Mouse (Mus musculus) embryonic facial prominence, embryonic 12.5 days (tissue): ENCODE measurements around the gene Abcg4. TPM values are rescaled to one million over a fixed set of nuclear protein-coding genes. Genes with fewer than 3 reads are reported as not detected.

Experiments
- ATAC-seq: fragments of 200-750 bp; cut with Nextera tagmentation; 2 replicates; pipeline ENCODE4 v1.8.0; 2017; ENCODE audit not compliant: insufficient number of reproducible peaks, insufficient read depth, low FRiP score, low TSS enrichment
- H3K27ac ChIP-seq: fragments of 300-500 bp; sonication (generic); 2 replicates; pipeline ENCODE4 v1.5.1; 2016; ENCODE audit warnings: mild to moderate bottlenecking
- H3K27me3 ChIP-seq: fragments of 300-500 bp; sonication (generic); 2 replicates; pipeline ENCODE4 v1.6.1; 2016; ENCODE audit warnings: mild to moderate bottlenecking, moderate library complexity
- H3K36me3 ChIP-seq: fragments of 300-500 bp; sonication (generic); 2 replicates; pipeline ENCODE4 v1.6.1; 2016; ENCODE audit warnings: mild to moderate bottlenecking
- H3K4me1 ChIP-seq: fragments of 300-500 bp; sonication (generic); 2 replicates; pipeline ENCODE4 v1.6.1; 2016
- H3K4me2 ChIP-seq: fragments of 300-500 bp; sonication (generic); replicated peaks from 2 replicates; pipeline ENCODE4 v1.6.1; 2016; ENCODE audit warnings: mild to moderate bottlenecking, moderate library complexity
- H3K4me3 ChIP-seq: fragments of 300-500 bp; sonication (generic); 2 replicates; pipeline ENCODE4 v1.5.1; 2016; ENCODE audit warnings: mild to moderate bottlenecking
- H3K9ac ChIP-seq: fragments of 300-500 bp; sonication (generic); 2 replicates; pipeline ENCODE4 v1.6.1; 2016; ENCODE audit warnings: mild to moderate bottlenecking, moderate library complexity
- H3K9me3 ChIP-seq: fragments of 300-500 bp; sonication (generic); 2 replicates; pipeline ENCODE4 v1.6.1; 2016; ENCODE audit warnings: mild to moderate bottlenecking, moderate library complexity
- WGBS: fragments of 180-500 bp; shearing (Covaris S2); methylation state at CpG from one replicate; pipeline ENCODE4 v1.1.7; 2016; 5-methylcytosine and 5-hydroxymethylcytosine counted together
- microRNA-seq: library from miRNA; unstranded; fragments of <30 nt; microRNA quantifications from one replicate; pipeline ENCODE4, GENCODE M21; 2017
- polyA plus RNA-seq: library from polyadenylated mRNA; unstranded; fragments of >200 nt; fragmentation: Nextera tagmentation; extraction: Ambion mirVana; gene quantifications from 2 replicates; pipeline ENCODE4 v1.2.1, GENCODE M21; 2016

The Abcg4 gene
- polyA plus RNA-seq, 1 experiment from 2014 or later: 5.9 TPM

- Histone ChIP-seq H3K9me3 (no peaks in the 10 kb centered on the region), H3K27ac (peak within 1 kb of the TSS; percentile 96), H3K36me3 (no peaks in the 10 kb centered on the region), H3K9ac (peak within 1 kb of the TSS; percentile 78), H3K4me1 (peaks cover 11% of the 10 kb centered on the region), H3K4me2 (peak within 1 kb of the TSS; percentile 60), H3K27me3 (no peaks in the 10 kb centered on the region), H3K4me3 (peak within 1 kb of the TSS; percentile 78)
- WGBS: 0% methylated on average over 39 of the region's 76 CpGs
- ATAC-seq: peak; percentile 90
These were observed 54.5 kb downstream of the Abcg4 start, which contains the start of gene Cbl for GRCm38 (mm10) chr9:44233802-44234478. Cbl (minus strand) TSS chr9:44234049.

DNA sequence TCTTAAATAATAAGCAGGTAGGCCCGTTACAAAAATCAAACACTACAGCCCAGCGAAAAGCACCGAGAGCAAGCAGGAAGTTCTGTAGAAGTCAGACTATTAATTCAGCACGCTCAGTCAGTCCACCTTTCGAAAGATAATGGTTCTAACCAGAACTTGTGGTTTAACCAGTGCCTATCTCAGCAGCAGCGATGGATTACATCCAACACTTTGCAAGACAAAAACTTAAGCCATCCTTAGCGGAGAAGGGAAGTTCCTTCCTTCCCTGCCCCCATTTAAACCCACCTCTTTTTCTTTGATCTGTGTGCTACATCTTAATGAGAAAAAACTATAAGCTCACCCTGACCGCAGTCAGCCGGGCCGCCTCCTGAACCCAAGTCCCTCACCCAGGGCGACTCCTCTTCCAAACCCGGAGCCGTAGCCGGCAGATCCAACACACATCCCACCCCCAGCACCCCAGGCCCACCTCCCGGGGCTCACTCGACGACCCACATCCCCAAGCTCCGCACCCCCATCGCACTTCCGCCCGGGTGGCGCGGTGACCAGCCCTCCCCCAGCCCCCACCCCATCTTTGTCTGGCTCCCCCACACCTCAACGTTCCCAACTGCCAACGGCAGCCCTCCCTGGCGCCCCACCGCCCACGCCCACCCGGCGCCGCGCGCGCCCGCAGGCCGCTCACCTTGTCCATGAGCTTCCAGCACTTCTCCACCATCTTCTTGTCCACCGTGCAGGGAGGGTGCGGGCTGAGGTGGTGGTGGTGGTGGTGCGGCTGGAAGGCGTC is 55.2 kb downstream of the Abcg4 start:
- peak overlapping the region; percentile 78 for H3K4me3 ChIP-seq
- peak overlapping the region; percentile 78 for H3K9ac ChIP-seq
- peak; percentile 80 for ATAC-seq
- H3K27me3 ChIP-seq: no peaks in the 10 kb centered on the region
- WGBS: under 1% methylated on average over 38 of the region's 40 CpGs
- no peaks in the 10 kb centered on the region for H3K9me3 ChIP-seq
- H3K27ac ChIP-seq: peak overlapping the region; percentile 96
- peak overlapping the region; percentile 60 for H3K4me2 ChIP-seq
- no peaks in the 10 kb centered on the region for H3K36me3 ChIP-seq
- peaks cover 11% of the 10 kb centered on the region for H3K4me1 ChIP-seq

DNA sequence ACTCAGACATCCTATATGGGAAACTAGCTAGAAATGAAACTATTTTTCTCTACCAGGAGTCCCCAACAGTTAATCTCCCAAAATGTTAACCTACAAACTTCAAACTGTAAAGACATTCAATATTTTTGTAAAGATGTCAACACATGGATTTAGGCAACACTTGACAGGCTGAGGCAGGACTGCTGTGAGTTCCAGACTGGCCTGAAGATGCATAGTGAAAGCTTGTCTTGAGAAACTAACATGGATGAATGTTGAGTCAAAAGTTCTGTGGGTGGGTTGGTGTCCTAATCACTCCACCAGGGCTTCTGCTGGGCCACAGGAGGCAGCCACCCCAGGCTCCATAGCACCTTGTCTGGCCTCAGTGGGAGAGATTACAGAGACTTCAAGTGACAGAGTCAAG is 56.8 kb downstream of the Abcg4 start:
- Histone ChIP-seq H3K27me3 (no peaks in the 10 kb centered on the region), H3K4me3 (no peak overlapping the region), H3K9ac (no peak overlapping the region), H3K27ac (no peak overlapping the region), H3K9me3 (no peaks in the 10 kb centered on the region), H3K36me3 (peaks cover 7% of the 10 kb centered on the region; the same call in 1 of the 2 replicates), H3K4me1 (peaks cover 11% of the 10 kb centered on the region), H3K4me2 (peak overlapping the region; percentile 60)
- ATAC-seq: no peak

DNA sequence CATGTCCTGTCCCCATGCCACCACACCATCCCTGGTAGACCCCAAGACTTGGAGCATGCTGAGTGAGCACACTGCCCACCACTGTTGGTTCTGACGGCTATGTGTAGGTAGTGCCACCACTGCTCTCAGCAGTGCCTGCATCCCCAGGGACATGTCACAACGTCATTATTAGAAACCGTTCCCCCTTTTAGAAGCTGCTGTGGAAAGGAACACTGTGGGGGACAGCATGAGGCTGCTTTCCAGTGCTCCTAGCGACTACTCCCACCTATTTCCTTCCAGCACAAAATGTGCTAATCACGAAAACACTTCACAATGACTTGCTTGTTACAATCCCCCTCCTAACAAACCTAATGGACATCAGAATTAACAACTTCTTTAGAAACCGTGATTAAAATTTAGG is 62.4 kb downstream of the Abcg4 start:
- WGBS: 77% methylated on average over 6 of the region's 6 CpGs

More for the DNA sequence above, 62.4 kb downstream of the Abcg4 start:
- Histone ChIP-seq H3K36me3 (peaks cover 7% of the 10 kb centered on the region; the same call in 1 of the 2 replicates), H3K9me3 (no peaks in the 10 kb centered on the region), H3K27me3 (no peaks in the 10 kb centered on the region), H3K27ac (no peak overlapping the region), H3K9ac (no peak overlapping the region), H3K4me2 (no peak overlapping the region), H3K4me3 (no peak overlapping the region), H3K4me1 (no peaks in the 10 kb centered on the region)
- no peak for ATAC-seq

Small RNA genes lying within 50 kb of the gene (microRNA-seq; reads per million reads assigned to microRNA genes)
- not detected for gene Gm44335

Other genes starting within 250 kb of the Abcg4 start
- gene Thy1, start 245.2 kb downstream of the Abcg4 start, polyA plus RNA-seq: 1.6 and 2.8 TPM in 2 replicates
- 8.8 and 10.4 TPM in 2 replicates for gene Usp2, start 221.6 kb downstream of the Abcg4 start, polyA plus RNA-seq
- gene Mfrp, start 186.9 kb downstream of the Abcg4 start, polyA plus RNA-seq: 0.13 and 0.20 TPM in 2 replicates
- 0.78 and 1.3 TPM in 2 replicates for gene C1qtnf5, start 181.4 kb downstream of the Abcg4 start, polyA plus RNA-seq
- gene Gm49380, start 175.1 kb downstream of the Abcg4 start, polyA plus RNA-seq: 0.19 and 0.33 TPM in 2 replicates
- gene Rnf26, start 175.1 kb downstream of the Abcg4 start, polyA plus RNA-seq: 86.7 and 88.8 TPM in 2 replicates
- gene Mcam, start 154.1 kb downstream of the Abcg4 start, polyA plus RNA-seq: 22.3 and 24.2 TPM in 2 replicates
- gene Cbl, start 54.6 kb downstream of the Abcg4 start, polyA plus RNA-seq: 19.6 and 20.3 TPM in 2 replicates
- not detected in 2 replicates for gene Ccdc153, start 47.9 kb downstream of the Abcg4 start, polyA plus RNA-seq
- gene Pdzd3, start 37.1 kb downstream of the Abcg4 start, polyA plus RNA-seq: 0.12 TPM in 1 of 2 replicates, not detected in the other
- 6.2 and 7.1 TPM in 2 replicates for gene Nlrx1, start 20.0 kb downstream of the Abcg4 start, polyA plus RNA-seq
- gene Hinfp, start 17.1 kb upstream of the Abcg4 start, polyA plus RNA-seq: 26.5 and 28.5 TPM in 2 replicates
- gene C2cd2l, start 31.7 kb upstream of the Abcg4 start, polyA plus RNA-seq: 8.5 and 9.4 TPM in 2 replicates
- gene Dpagt1, start 37.4 kb upstream of the Abcg4 start, polyA plus RNA-seq: 37.2 and 39.1 TPM in 2 replicates
- 399 and 416 TPM in 2 replicates for gene H2afx, start 46.1 kb upstream of the Abcg4 start, polyA plus RNA-seq
- 126 TPM in 2 replicates for gene Hmbs, start 55.6 kb upstream of the Abcg4 start, polyA plus RNA-seq
- 28.3 and 32.4 TPM in 2 replicates for gene Vps11, start 73.1 kb upstream of the Abcg4 start, polyA plus RNA-seq
- gene Hyou1, start 90.9 kb upstream of the Abcg4 start, polyA plus RNA-seq: 34.6 and 35.6 TPM in 2 replicates
- 11.2 and 11.8 TPM in 2 replicates for gene Slc37a4, start 108.2 kb upstream of the Abcg4 start, polyA plus RNA-seq
- gene Rps25, start 118.5 kb upstream of the Abcg4 start, polyA plus RNA-seq: 1,820 and 1,932 TPM in 2 replicates
- 173 and 176 TPM in 2 replicates for gene Trappc4, start 119.0 kb upstream of the Abcg4 start, polyA plus RNA-seq
- 30.9 and 33.6 TPM in 2 replicates for gene Ccdc84, start 130.0 kb upstream of the Abcg4 start, polyA plus RNA-seq
- not detected in 2 replicates for gene Foxr1, start 152.5 kb upstream of the Abcg4 start, polyA plus RNA-seq
- 1.7 and 2.2 TPM in 2 replicates for gene Upk2, start 166.4 kb upstream of the Abcg4 start, polyA plus RNA-seq
- gene Bcl9l, start 194.2 kb upstream of the Abcg4 start, polyA plus RNA-seq: 17.7 and 18.5 TPM in 2 replicates